Mouse (Mus musculus) forebrain, embryonic 13.5 days (tissue): ENCODE data around the gene Coq2. TPM values are rescaled to one million over a fixed set of nuclear protein-coding genes. Genes with fewer than 3 reads are reported as not detected.

Source experiments
- ATAC-seq: fragments of 200-750 bp; cut with Nextera tagmentation; 2 replicates; pipeline ENCODE4 v1.8.0; 2017
- H3K27ac ChIP-seq: fragments of 300-500 bp; sonication (generic); 2 replicates; pipeline ENCODE4 v1.5.1; 2015; ENCODE audit warnings: inconsistent platforms, mild to moderate bottlenecking, moderate library complexity
- H3K27me3 ChIP-seq: fragments of 300-500 bp; sonication (generic); 2 replicates; pipeline ENCODE4 v1.6.1; 2015; ENCODE audit warnings: mild to moderate bottlenecking, inconsistent platforms
- H3K36me3 ChIP-seq: fragments of 300-500 bp; sonication (generic); 2 replicates; pipeline ENCODE4 v1.6.1; 2015; ENCODE audit warnings: mild to moderate bottlenecking, inconsistent platforms; ENCODE audit not compliant: poor library complexity, severe bottlenecking
- H3K4me1 ChIP-seq: fragments of 300-500 bp; sonication (generic); 2 replicates; pipeline ENCODE4 v1.6.1; 2015; ENCODE audit warnings: inconsistent platforms
- H3K4me2 ChIP-seq: fragments of 300-500 bp; sonication (generic); 2 replicates; pipeline ENCODE4 v1.6.1; 2015; ENCODE audit warnings: inconsistent platforms, mild to moderate bottlenecking, moderate library complexity
- H3K4me3 ChIP-seq: fragments of 300-500 bp; sonication (generic); 2 replicates; pipeline ENCODE4 v1.5.1; 2015; ENCODE audit warnings: mild to moderate bottlenecking, inconsistent platforms
- H3K9ac ChIP-seq: fragments of 300-500 bp; sonication (generic); 2 replicates; pipeline ENCODE4 v1.6.1; 2015; ENCODE audit warnings: mild to moderate bottlenecking, inconsistent platforms
- H3K9me3 ChIP-seq: fragments of 300-500 bp; sonication (generic); replicated peaks from 2 replicates; pipeline ENCODE4 v1.6.1; 2016; ENCODE audit warnings: inconsistent platforms
- WGBS: fragments of 180-500 bp; shearing (Covaris S2); methylation state at CpG from one replicate; pipeline ENCODE4 v1.1.7; 2015; 5-methylcytosine and 5-hydroxymethylcytosine counted together
- polyA plus RNA-seq: library from polyadenylated mRNA; unstranded; fragments of >200 nt; fragmentation: Nextera tagmentation; extraction: Ambion mirVana; gene quantifications from 2 replicates; pipeline ENCODE4 v1.2.1, GENCODE M21; 2015

Coq2 gene
- polyA plus RNA-seq, 1 experiment from 2014 or later = 42.7 TPM

GRCm38 (mm10) chr5:100607090-100607762, 67.7 kb downstream of the Coq2 start:
- Histone ChIP-seq H3K9me3 (no peaks in the 10 kb centered on the region), H3K36me3 (no peaks in the 10 kb centered on the region), H3K27ac (no peak overlapping the region), H3K4me2 (no peak overlapping the region), H3K27me3 (no peaks in the 10 kb centered on the region), H3K4me3 (no peak overlapping the region), H3K9ac (no peak overlapping the region), H3K4me1 (no peaks in the 10 kb centered on the region)
- 72% methylated on average over 4 of the region's 4 CpGs for WGBS
- no peak for ATAC-seq

DNA sequence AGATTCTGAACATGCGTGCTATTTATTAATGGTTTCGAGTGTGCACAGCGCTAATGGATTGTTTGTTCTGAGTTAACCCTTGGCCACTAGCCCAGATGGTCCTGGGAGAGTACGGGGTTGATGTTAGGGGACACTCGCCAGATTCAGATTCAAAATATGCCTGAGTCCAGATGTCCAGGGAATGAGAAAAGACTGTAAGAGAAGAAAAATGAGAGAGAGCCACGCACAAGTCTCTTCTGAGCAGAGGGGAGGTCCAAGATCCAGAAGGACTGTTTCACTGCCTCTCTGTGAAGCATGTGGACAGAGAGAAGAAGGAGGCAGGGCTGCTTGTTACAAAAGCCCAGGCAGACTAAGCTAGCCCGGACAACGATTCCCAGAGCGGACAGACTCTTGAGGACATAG, 69.1 kb downstream of the Coq2 start:
- Histone ChIP-seq H3K4me2 (no peak overlapping the region), H3K4me3 (no peak overlapping the region), H3K27ac (no peak overlapping the region), H3K27me3 (no peaks in the 10 kb centered on the region), H3K9ac (no peak overlapping the region), H3K4me1 (no peaks in the 10 kb centered on the region), H3K9me3 (no peaks in the 10 kb centered on the region), H3K36me3 (no peaks in the 10 kb centered on the region)
- WGBS = 78% methylated on average over 9 of the region's 9 CpGs
- ATAC-seq = no peak

Other genes starting within 250 kb of the Coq2 start
- gene Lin54, start 174.5 kb downstream of the Coq2 start, polyA plus RNA-seq = 11.2 and 14.0 TPM in 2 replicates
- gene Cops4, start 156.8 kb downstream of the Coq2 start, polyA plus RNA-seq = 212 and 218 TPM in 2 replicates
- gene Plac8, start 102.9 kb downstream of the Coq2 start, polyA plus RNA-seq = 0.34 and 0.46 TPM in 2 replicates
- gene Hpse, start 44.6 kb upstream of the Coq2 start, polyA plus RNA-seq = 0.25 and 0.49 TPM in 2 replicates
- 22.0 and 23.3 TPM in 2 replicates for gene Helq, start 123.5 kb upstream of the Coq2 start, polyA plus RNA-seq
- 168 and 195 TPM in 2 replicates for gene Mrps18c, start 123.5 kb upstream of the Coq2 start, polyA plus RNA-seq
- gene Abraxas1, start 145.8 kb upstream of the Coq2 start, polyA plus RNA-seq = 24.9 and 25.8 TPM in 2 replicates
- gene Gpat3, start 170.6 kb upstream of the Coq2 start, polyA plus RNA-seq = 0.30 and 0.81 TPM in 2 replicates